Mouse (Mus musculus): ENCODE data around the gene Me1.

Gene Me1

DNA sequence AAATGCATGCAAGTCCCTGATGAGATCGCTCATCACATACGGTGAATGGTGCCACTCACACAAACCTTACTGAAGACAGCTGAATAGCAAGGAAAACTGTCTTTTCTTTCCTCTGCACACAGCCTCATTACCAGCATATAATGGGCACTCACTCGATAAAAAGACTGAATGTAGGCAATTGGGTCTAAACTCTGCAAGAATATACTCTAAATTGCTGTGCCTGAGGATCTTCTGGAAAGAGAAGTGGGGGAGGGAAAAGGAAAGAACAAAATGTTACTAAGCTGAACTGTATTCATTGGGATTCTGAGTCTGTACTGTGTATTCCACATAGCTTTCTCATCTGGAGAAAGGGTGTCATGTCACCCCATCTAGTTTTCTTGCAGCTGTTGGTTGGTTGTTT lies 152.3 kb downstream of the Me1 start:
- DNase-seq (ENCODE audit: low spot score in 2 of 2): no peak

DNA sequence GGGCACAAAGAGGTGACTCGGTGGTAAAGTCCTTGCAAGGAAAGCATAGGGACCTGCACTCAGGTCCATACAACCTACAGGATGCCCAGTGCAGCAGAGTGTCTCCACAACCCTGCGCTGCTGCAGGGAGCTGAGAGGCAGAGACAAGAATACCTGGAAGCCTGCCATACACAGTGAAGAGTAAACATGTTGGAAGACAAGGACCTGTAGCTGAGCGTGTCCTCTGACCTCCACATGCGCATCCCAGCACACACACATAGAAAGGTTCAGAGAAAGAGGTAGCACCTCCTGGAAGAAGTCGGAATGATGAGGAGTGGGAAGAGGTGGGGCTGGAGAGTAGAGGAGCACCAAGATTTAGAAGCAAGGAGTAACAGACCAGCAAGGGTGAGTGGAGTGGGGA lies 161.7 kb downstream of the Me1 start:
- DNase-seq (ENCODE audit: low spot score in 2 of 2): no peak
